Comparison of ENCODE assay signal across 17 mouse cellular contexts in genomic region chr10:84544841-84545610, GRCm38 (mm10). TPM values are rescaled to one million over a fixed set of nuclear protein-coding genes. Genes with fewer than 3 reads are reported as not detected.
DNase-seq lines count a peak whose midpoint lies in the region; ATAC-seq and TF ChIP-seq lines count a peak whose summit lies in the region.
"Had no signal": no experiment of that assay in that cellular context is flagged by ENCODE, and none has a peak within 500 bp of the region (broad histone marks: within the 10 kb centered on the region; RNA-seq: fewer than 3 reads in every experiment).

No protein-coding gene starts in this region.

- TF ChIP-seq EP300 in CH12.LX (IDR thresholded peaks at IDR 0.05; ENCODE audit: low read length): peak; percentile 55; the same call in 1 of the 2 replicates

- H3K27me3 ChIP-seq in kidney, adult 2 months (replicated peaks; ENCODE audit: control insufficient read depth, insufficient read depth, low read length): no peaks in the 10 kb centered on the region
- no peaks in the 10 kb centered on the region for H3K27me3 ChIP-seq in CH12.LX (replicated peaks)
- no peaks in the 10 kb centered on the region for H3K27me3 ChIP-seq in hindbrain, embryonic 14.5 days (ENCODE audit: control insufficient read depth, insufficient read depth, low read length)
- H3K27me3 ChIP-seq: embryonic facial prominence, embryonic 13.5 days; forebrain, embryonic 12.5 days; heart, embryonic 13.5 days; limb, embryonic 13.5 days; neural tube, embryonic 12.5 days had no signal

- no peak for TF ChIP-seq POLR2A in kidney, adult 2 months (IDR thresholded peaks at IDR 0.05; ENCODE audit: low read depth, low read length)
- TF ChIP-seq POLR2A in CH12.LX (IDR thresholded peaks at IDR 0.05; ENCODE audit: low read depth, low read length): no peak

- TF ChIP-seq RAD21 in CH12.LX (IDR thresholded peaks at IDR 0.05; ENCODE audit: low read depth, low read length): no peak

- H3K4me1 ChIP-seq in kidney, adult 2 months (ENCODE audit: control insufficient read depth, insufficient read depth, low read length): no peaks in the 10 kb centered on the region
- H3K4me1 ChIP-seq in CH12.LX (ENCODE audit: control insufficient read depth in 1 of 2, insufficient read depth in 2 of 2): peaks cover 6 to 32% of the 10 kb centered on the region in 2 experiments
- H3K4me1 ChIP-seq in hindbrain, embryonic 14.5 days (replicated peaks; ENCODE audit: control insufficient read depth, insufficient read depth, low read length): no peaks in the 10 kb centered on the region
- H3K4me1 ChIP-seq: forebrain, embryonic 12.5 days; neural tube, embryonic 12.5 days had no signal

- dilution Hi-C loops in CH12.LX (cut with MboI; ENCODE audit: extremely low pct_ligation_motif_present, extremely low pct_unique_long_range_greater_than_20kb, low sequenced_read_pairs): no loop called here

- no peak overlapping the region for H3K27ac ChIP-seq in kidney, adult 2 months (ENCODE audit: insufficient read depth, low read depth, low read length)
- H3K27ac ChIP-seq in CH12.LX (ENCODE audit: insufficient read depth, low read depth): no peak overlapping the region
- H3K27ac ChIP-seq in hindbrain, embryonic 14.5 days: no peak overlapping the region
- H3K27ac ChIP-seq: embryonic facial prominence, embryonic 13.5 days; forebrain, embryonic 12.5 days; heart, embryonic 13.5 days; limb, embryonic 13.5 days; neural tube, embryonic 12.5 days had no signal

- H3K9ac ChIP-seq in CH12.LX (ENCODE audit: insufficient read depth, low read depth): no peak overlapping the region
- H3K9ac ChIP-seq in hindbrain, embryonic 14.5 days: no peak overlapping the region
- H3K9ac ChIP-seq: embryonic facial prominence, embryonic 13.5 days; forebrain, embryonic 12.5 days; heart, embryonic 13.5 days; limb, embryonic 13.5 days; neural tube, embryonic 12.5 days had no signal

- H3K4me2 ChIP-seq in CH12.LX (ENCODE audit: insufficient read depth, low read depth, poor library complexity, severe bottlenecking): no peak overlapping the region
- no peak overlapping the region for H3K4me2 ChIP-seq in hindbrain, embryonic 14.5 days (replicated peaks)
- H3K4me2 ChIP-seq: embryonic facial prominence, embryonic 13.5 days; forebrain, embryonic 12.5 days; heart, embryonic 13.5 days; limb, embryonic 13.5 days; neural tube, embryonic 12.5 days had no signal

- H3K9me3 ChIP-seq in CH12.LX (replicated peaks; ENCODE audit: low read length): no peaks in the 10 kb centered on the region
- no peaks in the 10 kb centered on the region for H3K9me3 ChIP-seq in hindbrain, embryonic 14.5 days (ENCODE audit: control insufficient read depth, low read length)
- H3K9me3 ChIP-seq: embryonic facial prominence, embryonic 13.5 days; forebrain, embryonic 12.5 days; heart, embryonic 13.5 days; limb, embryonic 13.5 days; neural tube, embryonic 12.5 days had no signal

- TF ChIP-seq CTCF in kidney, adult 2 months (conservative IDR thresholded peaks at IDR 0.05; ENCODE audit: insufficient read depth, insufficient read length, low read depth, low read length): no peak
- TF ChIP-seq CTCF in CH12.LX (conservative IDR thresholded peaks at IDR 0.05 in 1 of 2, IDR thresholded peaks at IDR 0.05 in 1 of 2; ENCODE audit: low read depth in 2 of 2, low read length in 2 of 2): no peak

- H3K36me3 ChIP-seq in kidney, adult 2 months (ENCODE audit: control insufficient read depth, insufficient read depth, low read length): no peaks in the 10 kb centered on the region
- H3K36me3 ChIP-seq in CH12.LX (replicated peaks in 1 of 2; ENCODE audit: control insufficient read depth in 1 of 2, insufficient read depth in 1 of 2, low read length in 1 of 2): no peaks in the 10 kb centered on the region
- H3K36me3 ChIP-seq in hindbrain, embryonic 14.5 days (replicated peaks; ENCODE audit: control insufficient read depth, insufficient read depth): no peaks in the 10 kb centered on the region
- H3K36me3 ChIP-seq: embryonic facial prominence, embryonic 13.5 days; forebrain, embryonic 12.5 days; heart, embryonic 13.5 days; limb, embryonic 13.5 days; neural tube, embryonic 12.5 days had no signal

- no peak for ATAC-seq in hindbrain, embryonic 14.5 days (ENCODE audit: low FRiP score)
- ATAC-seq: midbrain, embryonic 16.5 days had no signal

- in situ Hi-C loops in CH12.LX (cut with MboI; ENCODE audit: low pct_ligation_motif_present, low pct_unique_long_range_greater_than_20kb, low sequenced_read_pairs): no loop called here

- no peaks in the 10 kb centered on the region for H3K79me2 ChIP-seq in CH12.LX (replicated peaks; ENCODE audit: control insufficient read depth, extremely low read depth, insufficient read depth, poor library complexity, severe bottlenecking)

- DNase-seq in kidney, adult 2 months: peak; percentile 63
- no peak for DNase-seq in kidney, postnatal 4 days
- DNase-seq in CH12.LX (ENCODE audit: extremely low read depth) (peak; percentile 69), liver (no peak)
- DNase-seq in adrenal gland, adult 8-10 months: peak; percentile 51
- DNase-seq in kidney, postnatal 36 days: peak; percentile 53 to 62
- DNase-seq in hindbrain, embryonic 14.5 days (ENCODE audit: low spot score): no peak
- DNase-seq: cerebellum, postnatal 36 days; layer of hippocampus, postnatal 36 days; lung, adult 18-20 months; spleen, adult 18-20 months had no signal

- no peak overlapping the region for H3K4me3 ChIP-seq in kidney, adult 2 months (ENCODE audit: insufficient read depth, low read depth, low read length)
- no peak overlapping the region for H3K4me3 ChIP-seq in CH12.LX (replicated peaks in 1 of 3; ENCODE audit: low read depth in 2 of 3, low read length in 2 of 3, poor library complexity in 1 of 3)
- no peak overlapping the region for H3K4me3 ChIP-seq in hindbrain, embryonic 14.5 days (replicated peaks; ENCODE audit: low read length)
- H3K4me3 ChIP-seq: embryonic facial prominence, embryonic 13.5 days; forebrain, embryonic 12.5 days; heart, embryonic 13.5 days; limb, embryonic 13.5 days; neural tube, embryonic 12.5 days had no signal

- WGBS in kidney, adult 2 months: 36% methylated on average over 7 of the region's 7 CpGs
- WGBS in hindbrain, embryonic 14.5 days: 75% methylated on average over 7 of the region's 7 CpGs

TF ChIP-seq in CH12.LX, 34 proteins besides CTCF, POLR2A, EP300 and RAD21 (continues in another document):
- TF ChIP-seq TCF12 (IDR thresholded peaks at IDR 0.05; ENCODE audit: low read depth, low read length): peak; percentile 68; the same call in 1 of the 2 replicates
- no peak for TF ChIP-seq CHD1 (IDR thresholded peaks at IDR 0.05; ENCODE audit: low read depth, low read length)
- no peak for TF ChIP-seq MAX (IDR thresholded peaks at IDR 0.05; ENCODE audit: low read length)
- peak; percentile 26; the same call in 1 of the 2 replicates for TF ChIP-seq JUND (conservative IDR thresholded peaks at IDR 0.05; ENCODE audit: low read depth, low read length)
- TF ChIP-seq IRF4 (IDR thresholded peaks at IDR 0.05; ENCODE audit: low read depth, low read length): peak; percentile 53; the same call in 1 of the 2 replicates
- TF ChIP-seq BHLHE40 (IDR thresholded peaks at IDR 0.05; ENCODE audit: low read depth, low read length): 0 out of 2 replicates have a peak, but pooled peaks have one; percentile 7
- TF ChIP-seq UBTF (IDR thresholded peaks at IDR 0.05; ENCODE audit: low read depth, low read length): no peak
- TF ChIP-seq PAX5 (IDR thresholded peaks at IDR 0.05; ENCODE audit: low read length): no peak
- no peak for TF ChIP-seq ZC3H11A (IDR thresholded peaks at IDR 0.05; ENCODE audit: low read depth, low read length)
- TF ChIP-seq MYC (IDR thresholded peaks at IDR 0.05; ENCODE audit: low read depth, low read length): 0 out of 2 replicates have a peak, but pooled peaks have one; percentile 31
- TF ChIP-seq HCFC1 (IDR thresholded peaks at IDR 0.05; ENCODE audit: low read depth, low read length): no peak
- TF ChIP-seq TBP (conservative IDR thresholded peaks at IDR 0.05; ENCODE audit: low read depth, low read length): no peak
- 0 out of 2 replicates have a peak, but pooled peaks have one; percentile 27 for TF ChIP-seq ELF1 (IDR thresholded peaks at IDR 0.05; ENCODE audit: low read depth, low read length)
- TF ChIP-seq ZMIZ1 (IDR thresholded peaks at IDR 0.05; ENCODE audit: low read depth, low read length): no peak
- no peak for TF ChIP-seq POLR2AphosphoS2 (IDR thresholded peaks at IDR 0.05; ENCODE audit: low read depth, low read length)
- no peak for TF ChIP-seq JUN (IDR thresholded peaks at IDR 0.05; ENCODE audit: insufficient read depth, low read depth, low read length)
- TF ChIP-seq MXI1 (IDR thresholded peaks at IDR 0.05; ENCODE audit: low read depth, low read length): 0 out of 2 replicates have a peak, but pooled peaks have one; percentile 21
- TF ChIP-seq E2F4 (IDR thresholded peaks at IDR 0.05; ENCODE audit: insufficient replicate concordance, low read depth, low read length): no peak
- TF ChIP-seq KAT2A (IDR thresholded peaks at IDR 0.05; ENCODE audit: insufficient replicate concordance, low read length): no peak
- TF ChIP-seq USF2 (conservative IDR thresholded peaks at IDR 0.05; ENCODE audit: low read depth, low read length): no peak
- TF ChIP-seq SIN3A (IDR thresholded peaks at IDR 0.05; ENCODE audit: low read length): no peak
- no peak for TF ChIP-seq ZNF384 (IDR thresholded peaks at IDR 0.05; ENCODE audit: low read depth, low read length)
- no peak for TF ChIP-seq GABPA (IDR thresholded peaks at IDR 0.05; ENCODE audit: insufficient replicate concordance, low read depth, low read length)
- TF ChIP-seq CHD2 (IDR thresholded peaks at IDR 0.05; ENCODE audit: low read length): no peak
- TF ChIP-seq SMC3 (IDR thresholded peaks at IDR 0.05; ENCODE audit: low read depth, low read length): no peak
- TF ChIP-seq USF1 (IDR thresholded peaks at IDR 0.05; ENCODE audit: low read depth, low read length): no peak
- no peak for TF ChIP-seq ZKSCAN1 (IDR thresholded peaks at IDR 0.05; ENCODE audit: borderline replicate concordance, low read depth, low read length)

RNA-seq across cellular contexts. Expression of gene Ckap4, which starts 11.2 kb away (rescaled TPM):
- 6.5 and 7.8 TPM in 2 replicates for polyA plus RNA-seq in kidney, adult 2 months (2012; rRNA removed)
- 35.0 and 40.6 TPM in 2 replicates for total RNA-seq in CH12.LX (2012; rRNA removed)
- 24.4 and 25.2 TPM in 2 replicates for total RNA-seq in CH12.LX (2014; rRNA removed)
- polyA plus RNA-seq in CH12.LX (2012; ENCODE audit: insufficient read length, low read depth): 66.6 and 71.2 TPM in 2 replicates
- 10 to 100 TPM; 27.5 to 33.1 (median 29.3) TPM for total RNA-seq in adrenal gland, adult 8-10 months (2022)
- 71.0 and 74.4 TPM in 2 replicates for polyA plus RNA-seq in hindbrain, embryonic 14.5 days (2014; fragmentation: Nextera tagmentation; extraction: Ambion mirVana)

RNA-seq across cellular contexts. Expression of gene Tcp11l2, which starts 31.4 kb away (rescaled TPM):
- 24.0 and 32.3 TPM in 2 replicates for polyA plus RNA-seq in kidney, adult 2 months (2012; rRNA removed)
- total RNA-seq in CH12.LX (2012; rRNA removed) (2.1 and 2.9 TPM in 2 replicates), CH12.LX (2014; rRNA removed) (6.0 and 6.5 TPM in 2 replicates)
- 2.4 and 2.6 TPM in 2 replicates for polyA plus RNA-seq in CH12.LX (2012; ENCODE audit: insufficient read length, low read depth)
- total RNA-seq in adrenal gland, adult 8-10 months (2022): 10 to 100 TPM; 45.8 to 51.1 (median 48.8) TPM
- 21.8 and 22.1 TPM in 2 replicates for polyA plus RNA-seq in hindbrain, embryonic 14.5 days (2014; fragmentation: Nextera tagmentation; extraction: Ambion mirVana)

Comparison
In these comparisons a context has a peak if more than half of its experiments do, and no peak if none do; other contexts are left out.
1. DNase-seq: peak in kidney, adult 2 months (single experiment), CH12.LX (single experiment), adrenal gland, adult 8-10 months (single experiment) and kidney, postnatal 36 days (2 of 2); none in kidney, postnatal 4 days (0 of 2), hindbrain, embryonic 14.5 days (single experiment) and liver (single experiment).